Mouse (Mus musculus) embryonic facial prominence, embryonic 14.5 days (tissue): ENCODE measurements around the gene Ireb2. TPM values are rescaled to one million over a fixed set of nuclear protein-coding genes. Genes with fewer than 3 reads are reported as not detected.
"Not testable (repeated sequence)": the region's sequence is repeated elsewhere in the genome, so short reads cannot be mapped to it uniquely, and the experiment has no call there.

Experiments
- ATAC-seq: fragments of 200-750 bp; cut with Nextera tagmentation; 2 replicates; pipeline ENCODE4 v1.8.0; 2017; ENCODE audit warnings: low read depth, moderate number of reproducible peaks, moderate TSS enrichment
- DNase-seq: peaks from one replicate; pipeline ENCODE4 v3.0.0-alpha.2; 2015; ENCODE audit warnings: low spot score
- H3K27ac ChIP-seq: fragments of 300-500 bp; sonication (generic); replicated peaks from 2 replicates; pipeline ENCODE4 v1.5.1; 2014; ENCODE audit warnings: low read depth, mild to moderate bottlenecking, low read length, moderate library complexity
- H3K27me3 ChIP-seq: fragments of 300-500 bp; sonication (generic); replicated peaks from 2 replicates; pipeline ENCODE4 v1.6.1; 2014; ENCODE audit warnings: low read length; ENCODE audit not compliant: control insufficient read depth, insufficient read depth
- H3K36me3 ChIP-seq: fragments of 300-500 bp; sonication (generic); 2 replicates; pipeline ENCODE4 v1.6.1; 2014; ENCODE audit warnings: low read length, mixed read lengths; ENCODE audit not compliant: control insufficient read depth, insufficient read depth
- H3K4me1 ChIP-seq: fragments of 300-500 bp; sonication (generic); 2 replicates; pipeline ENCODE4 v1.6.1; 2014; ENCODE audit warnings: antibody characterized with exemption, low read length; ENCODE audit not compliant: control insufficient read depth, insufficient read depth
- H3K4me2 ChIP-seq: fragments of 300-500 bp; sonication (generic); 2 replicates; pipeline ENCODE4 v1.6.1; 2014; ENCODE audit warnings: low read depth, mild to moderate bottlenecking, low read length, moderate library complexity, mixed read lengths
- H3K4me3 ChIP-seq: fragments of 300-500 bp; sonication (generic); 2 replicates; pipeline ENCODE4 v1.5.1; 2014; ENCODE audit warnings: low read depth, mild to moderate bottlenecking, low read length
- H3K9ac ChIP-seq: fragments of 300-500 bp; sonication (generic); 2 replicates; pipeline ENCODE4 v1.6.1; 2014; ENCODE audit warnings: low read depth, mild to moderate bottlenecking, low read length, moderate library complexity, mixed read lengths
- H3K9me3 ChIP-seq: fragments of 300-500 bp; sonication (generic); 2 replicates; pipeline ENCODE4 v1.6.1; 2016; ENCODE audit warnings: low read length; ENCODE audit not compliant: control insufficient read depth
- WGBS: fragments of 180-500 bp; shearing (Covaris S2); extraction: QIAGEN DNeasy Blood & Tissue Kit; methylation state at CpG from one replicate; pipeline ENCODE4 v1.1.7; 2014; 5-methylcytosine and 5-hydroxymethylcytosine counted together
- polyA plus RNA-seq: library from polyadenylated mRNA; unstranded; fragments of >200 nt; fragmentation: Nextera tagmentation; extraction: Ambion mirVana; gene quantifications from 2 replicates; pipeline ENCODE4 v1.2.1, GENCODE M21; 2014

Gene Ireb2
- polyA plus RNA-seq, 1 experiment from 2014 or later, result 35.8 TPM

DNA sequence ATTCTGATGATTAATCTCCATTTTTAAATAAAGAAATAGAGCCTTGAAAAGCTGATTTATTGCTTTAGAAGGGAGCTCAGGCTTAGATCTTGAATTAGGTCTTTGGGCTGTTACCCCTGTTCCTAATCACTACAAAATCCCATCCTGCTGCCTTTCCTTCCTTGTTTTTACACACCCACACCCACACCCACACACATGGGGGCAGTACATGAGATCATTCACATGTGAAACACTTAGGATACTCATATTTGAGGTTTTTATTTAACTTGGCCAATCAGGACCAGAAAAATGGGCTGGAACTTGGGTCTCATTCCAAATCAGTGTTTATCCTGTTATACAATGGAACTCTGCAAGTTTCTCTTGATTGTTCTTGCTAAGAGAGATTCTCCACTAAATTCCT, 85.9 kb downstream of the Ireb2 start:
- Histone ChIP-seq H3K4me3 (no peak overlapping the region), H3K36me3 (peaks cover 30% of the 10 kb centered on the region), H3K4me1 (peaks cover 10% of the 10 kb centered on the region; the same call in 1 of the 2 replicates), H3K9ac (no peak overlapping the region), H3K4me2 (no peak overlapping the region), H3K27me3 (no peaks in the 10 kb centered on the region), H3K9me3 (no peaks in the 10 kb centered on the region), H3K27ac (no peak overlapping the region)
- DNase-seq (no peak), ATAC-seq (no peak)

GRCm38 (mm10) chr9:54950162-54950561, 86.6 kb downstream of the Ireb2 start:
- Histone ChIP-seq H3K9ac (peak overlapping the region; percentile 30), H3K4me3 (peak overlapping the region; percentile 92), H3K4me2 (peak overlapping the region; percentile 77), H3K27ac (peak overlapping the region; percentile 96), H3K36me3 (peaks cover 37% of the 10 kb centered on the region)
- not testable (repeated sequence) for DNase-seq, H3K27me3 ChIP-seq, H3K4me1 ChIP-seq, H3K9me3 ChIP-seq, ATAC-seq
- WGBS, result 49% methylated on average over 8 of the region's 8 CpGs

DNA sequence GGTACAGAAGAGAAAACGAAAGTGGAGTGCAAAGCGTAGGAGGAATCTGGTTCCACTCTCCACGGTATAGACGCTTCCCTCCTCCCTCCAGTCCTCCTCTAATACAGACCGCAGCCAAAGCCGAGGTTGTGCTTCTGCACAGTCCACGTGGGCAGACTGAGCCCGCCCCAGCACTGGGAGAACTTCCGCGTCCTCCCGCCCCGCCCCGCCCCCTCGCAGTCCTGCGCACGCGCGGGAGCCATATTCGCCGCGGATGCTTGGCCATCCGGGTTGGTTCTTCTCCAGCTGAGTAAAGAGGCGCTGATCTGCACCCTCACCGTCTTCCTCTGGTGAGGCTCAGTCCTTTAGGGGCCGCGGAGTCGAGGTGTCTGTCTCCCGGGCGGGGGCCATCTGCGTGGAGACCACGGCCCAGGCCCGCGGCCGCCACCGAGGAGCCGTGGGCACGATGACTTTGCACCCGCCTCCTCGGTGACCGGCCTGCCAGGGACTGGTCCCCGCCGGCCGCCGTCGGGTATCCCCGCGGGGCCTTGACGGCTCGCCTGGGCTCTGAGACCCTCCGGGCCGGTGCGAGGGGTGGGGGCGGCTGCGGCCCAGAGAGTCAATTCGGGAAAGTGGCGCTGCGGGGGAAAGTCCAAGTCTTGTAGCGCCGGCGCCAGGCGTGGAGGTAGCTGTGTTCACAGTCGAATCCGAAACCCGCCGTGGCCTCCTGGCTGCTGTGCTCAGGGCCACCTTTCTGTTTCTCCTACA, 87.2 kb downstream of the Ireb2 start, which contains the start of the genes Psma4 and AY074887:
TSS of gene Psma4 (plus strand) at position 216 of the 747 bp plus-strand sequence.
TSS of gene AY074887 (minus strand) at position 424 of the 747 bp plus-strand sequence.
- H3K9ac ChIP-seq, result peak within 1 kb of the TSS; percentile 90
- ATAC-seq (peak; percentile 100), DNase-seq (peak; percentile 98)
- WGBS, result under 1% methylated on average over 42 of the region's 65 CpGs
- no peaks in the 10 kb centered on the region for H3K9me3 ChIP-seq
- H3K36me3 ChIP-seq, result peaks cover 43% of the 10 kb centered on the region
- H3K27ac ChIP-seq, result peak within 1 kb of the TSS; percentile 96
- peak within 1 kb of the TSS; percentile 92 for H3K4me3 ChIP-seq
- no peaks in the 10 kb centered on the region for H3K27me3 ChIP-seq
- H3K4me2 ChIP-seq, result peak within 1 kb of the TSS; percentile 77
- peaks cover 10% of the 10 kb centered on the region; the same call in 1 of the 2 replicates for H3K4me1 ChIP-seq

DNA sequence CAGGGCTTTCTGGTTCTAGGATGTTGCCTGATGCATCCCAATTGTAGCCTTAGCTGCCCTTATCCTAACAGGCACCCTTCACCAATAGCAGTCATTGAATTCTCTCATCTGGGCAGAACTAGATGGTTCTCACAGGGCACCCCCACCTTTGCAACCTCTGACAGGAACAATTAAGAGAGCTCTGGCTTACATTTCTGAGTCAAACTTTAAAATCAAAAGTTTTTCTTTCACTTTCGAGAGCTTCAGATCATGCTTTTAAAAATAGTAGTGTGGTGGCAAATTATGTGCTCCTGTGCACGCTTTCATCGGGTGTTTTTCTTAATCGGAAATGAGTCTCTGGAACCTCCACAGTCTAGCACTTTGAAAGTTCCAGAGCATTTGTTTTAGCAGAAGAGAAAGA, 97.5 kb downstream of the Ireb2 start:
- Histone ChIP-seq H3K27ac (no peak overlapping the region), H3K9me3 (no peaks in the 10 kb centered on the region), H3K36me3 (peaks cover 36% of the 10 kb centered on the region), H3K9ac (no peak overlapping the region), H3K27me3 (no peaks in the 10 kb centered on the region), H3K4me2 (no peak overlapping the region), H3K4me3 (no peak overlapping the region), H3K4me1 (no peaks in the 10 kb centered on the region)
- DNase-seq, result no peak
- ATAC-seq, result no peak
- WGBS, result 86% methylated on average over 4 of the region's 4 CpGs

Other genes with a start within 250 kb of the Ireb2 start
- gene Acsbg1, start 201.9 kb upstream of the Ireb2 start, polyA plus RNA-seq, result 2.9 and 3.5 TPM in 2 replicates
- 14.1 and 16.1 TPM in 2 replicates for gene Dnaja4, start 164.9 kb upstream of the Ireb2 start, polyA plus RNA-seq
- 143 and 154 TPM in 2 replicates for gene Wdr61, start 129.3 kb upstream of the Ireb2 start, polyA plus RNA-seq
- gene Crabp1, start 99.0 kb upstream of the Ireb2 start, polyA plus RNA-seq, result 389 and 501 TPM in 2 replicates
- gene Hykk, start 53.5 kb downstream of the Ireb2 start, polyA plus RNA-seq, result 4.8 and 5.0 TPM in 2 replicates
- gene Psma4, start 87.0 kb downstream of the Ireb2 start, polyA plus RNA-seq, result 285 and 291 TPM in 2 replicates
- 1.0 and 1.2 TPM in 2 replicates for gene AY074887, start 87.2 kb downstream of the Ireb2 start, polyA plus RNA-seq
- gene Chrna5, start 117.1 kb downstream of the Ireb2 start, polyA plus RNA-seq, result 1.1 and 1.5 TPM in 2 replicates
- gene Chrna3, start 162.8 kb downstream of the Ireb2 start, polyA plus RNA-seq, result 2.0 and 2.2 TPM in 2 replicates
- 0.78 and 1.3 TPM in 2 replicates for gene Chrnb4, start 185.0 kb downstream of the Ireb2 start, polyA plus RNA-seq